Mouse (Mus musculus): ENCODE results near the gene Fam193a. TPM values are rescaled to one million over a fixed set of nuclear protein-coding genes. Genes with fewer than 3 reads are reported as not detected.
A peak's percentile ranks its signal among the peaks of the same experiment; 100 is the strongest.

Fam193a gene
- total and polyA plus RNA-seq, 3 experiments = 10.9 to 317 (median 37.1) TPM

GRCm38 (mm10) chr5:34336775-34337450, 32.8 kb upstream of the Fam193a start:
- peaks cover 19 to 47% of the 10 kb centered on the region in 2 experiments for H3K36me3 ChIP-seq (ENCODE audit: control insufficient read depth in 1 of 2, insufficient read depth in 2 of 2, low read length in 2 of 2)
- TF ChIP-seq MEF2A (IDR thresholded peaks at IDR 0.05; ENCODE audit: extremely low read depth, insufficient replicate concordance, low read depth, low read length, poor library complexity, severe bottlenecking) (no peak), ZNF384 (IDR thresholded peaks at IDR 0.05; ENCODE audit: low read depth, low read length) (no peak), MXI1 (IDR thresholded peaks at IDR 0.05; ENCODE audit: low read depth, low read length) (peak; percentile 92), POLR2A (IDR thresholded peaks at IDR 0.05; ENCODE audit: control insufficient read depth in 1 of 2, insufficient read depth in 1 of 2, low read depth in 1 of 2, low read length in 2 of 2, poor library complexity in 1 of 2) (peak; percentile 15 to 16; a peak in 1 of 4 replicates), NRF1 (IDR thresholded peaks at IDR 0.05; ENCODE audit: insufficient read depth, low read depth, low read length, poor library complexity, severe bottlenecking) (no peak), CHD2 (IDR thresholded peaks at IDR 0.05; ENCODE audit: low read length) (no peak; the same call in 1 of the 2 replicates), EP300 (IDR thresholded peaks at IDR 0.05; ENCODE audit: low read depth in 1 of 2, low read length in 2 of 2) (no peak), TBP (IDR thresholded peaks at IDR 0.05; ENCODE audit: low read depth, low read length) (peak; percentile 38), ETS1 (IDR thresholded peaks at IDR 0.05; ENCODE audit: low read depth, low read length) (0 out of 2 replicates have a peak, but pooled peaks have one; percentile 17), CHD1 (IDR thresholded peaks at IDR 0.05; ENCODE audit: low read depth, low read length) (peak; percentile 91), ZMIZ1 (IDR thresholded peaks at IDR 0.05; ENCODE audit: low read depth, low read length) (0 out of 2 replicates have a peak, but pooled peaks have one; percentile 16), USF1 (IDR thresholded peaks at IDR 0.05; ENCODE audit: low read depth, low read length) (no peak), MAX (IDR thresholded peaks at IDR 0.05; ENCODE audit: low read length) (peak; percentile 86), RCOR1 (IDR thresholded peaks at IDR 0.05; ENCODE audit: low read depth, low read length) (no peak), TAL1 (IDR thresholded peaks at IDR 0.05; ENCODE audit: low read length) (no peak), POLR2AphosphoS5 (IDR thresholded peaks at IDR 0.05; ENCODE audit: borderline replicate concordance, low read depth, low read length) (no peak), UBTF (IDR thresholded peaks at IDR 0.05; ENCODE audit: borderline replicate concordance, insufficient read depth, low read depth, low read length) (no peak), ELF1 (IDR thresholded peaks at IDR 0.05; ENCODE audit: low read depth, low read length) (no peak; the same call in 1 of the 2 replicates), GATA1 (IDR thresholded peaks at IDR 0.05; ENCODE audit: low read depth, low read length) (no peak), NELFE (IDR thresholded peaks at IDR 0.05; ENCODE audit: low read depth, low read length) (peak; percentile 26; the same call in 1 of the 2 replicates), ZKSCAN1 (IDR thresholded peaks at IDR 0.05; ENCODE audit: low read depth, low read length) (no peak), POLR2AphosphoS2 (IDR thresholded peaks at IDR 0.05; ENCODE audit: low read length) (no peak; the same call in 1 of the 2 replicates), SMC3 (IDR thresholded peaks at IDR 0.05; ENCODE audit: low read depth, low read length) (no peak), TCF12 (IDR thresholded peaks at IDR 0.05; ENCODE audit: low read depth, low read length) (peak; percentile 32; the same call in 1 of the 2 replicates), MYB (IDR thresholded peaks at IDR 0.05; ENCODE audit: low read depth, low read length) (no peak), E2F4 (IDR thresholded peaks at IDR 0.05; ENCODE audit: borderline replicate concordance, low read depth, low read length) (no peak), HCFC1 (IDR thresholded peaks at IDR 0.05; ENCODE audit: low read depth, low read length) (peak; percentile 11; the same call in 1 of the 2 replicates), USF2 (IDR thresholded peaks at IDR 0.05; ENCODE audit: borderline replicate concordance in 1 of 2, insufficient read depth in 1 of 2, low read depth in 1 of 2, low read length in 2 of 2) (no peak), KAT2A (conservative IDR thresholded peaks at IDR 0.05; ENCODE audit: low read depth, low read length) (no peak; the same call in 1 of the 2 replicates), JUND (IDR thresholded peaks at IDR 0.05; ENCODE audit: low read depth, low read length) (no peak), GABPA (IDR thresholded peaks at IDR 0.05; ENCODE audit: low read depth, low read length) (no peak), BHLHE40 (IDR thresholded peaks at IDR 0.05; ENCODE audit: borderline replicate concordance, low read depth, low read length) (no peak), MYC (IDR thresholded peaks at IDR 0.05; ENCODE audit: low read depth, low read length) (peak; percentile 92), MAFK (IDR thresholded peaks at IDR 0.05; ENCODE audit: borderline replicate concordance, low read depth, low read length) (no peak), CTCF (IDR thresholded peaks at IDR 0.05 in 2 of 3, conservative IDR thresholded peaks at IDR 0.05 in 1 of 3; ENCODE audit: control insufficient read depth in 1 of 3, insufficient read depth in 1 of 3, low read depth in 2 of 3, low read length in 3 of 3, poor library complexity in 1 of 3, severe bottlenecking in 1 of 3) (no peak), ZC3H11A (IDR thresholded peaks at IDR 0.05; ENCODE audit: low read depth, low read length) (no peak)

More at GRCm38 (mm10) chr5:34336775-34337450, 32.8 kb upstream of the Fam193a start:
- H3K4me1 ChIP-seq (ENCODE audit: control insufficient read depth in 1 of 2, insufficient read depth in 2 of 2, low read length in 2 of 2) = peaks cover 18 to 23% of the 10 kb centered on the region in 2 experiments
- no peaks in the 10 kb centered on the region for H3K9me3 ChIP-seq (replicated peaks; ENCODE audit: insufficient read depth, low read length)
- H3K9ac ChIP-seq (ENCODE audit: control insufficient read depth, low read depth, low read length, poor library complexity, severe bottlenecking) = peak overlapping the region; percentile 95
- peak overlapping the region; percentile 82 for H3K27ac ChIP-seq (ENCODE audit: control insufficient read depth, low read depth, low read length)
- peak overlapping the region; percentile 84 to 88 for H3K4me3 ChIP-seq (ENCODE audit: control insufficient read depth in 1 of 2, insufficient read depth in 1 of 2, low read depth in 2 of 2, low read length in 2 of 2)
- peaks cover 65% of the 10 kb centered on the region for H3K79me2 ChIP-seq (ENCODE audit: control insufficient read depth, insufficient read depth, low read length, poor library complexity)
- DNase-seq (ENCODE audit: low read depth, low spot score) = peak; percentile 90
- H3K27me3 ChIP-seq (ENCODE audit: control insufficient read depth in 1 of 2, insufficient read depth in 2 of 2, low read length in 2 of 2) = no peaks in the 10 kb centered on the region

Measured in MEL (cell line).